Mouse (Mus musculus): Measurements from ENCODE around the gene Gm49353. TPM values are rescaled to one million over a fixed set of nuclear protein-coding genes. Genes with fewer than 3 reads are reported as not detected.

Gm49353 gene
- polyA plus RNA-seq (2016; fragmentation: Nextera tagmentation; extraction: Ambion mirVana) = 1.1 and 2.0 TPM in 2 replicates

- Histone ChIP-seq H3K4me3 (no peak within 1 kb of the TSS), H3K27ac (replicated peaks) (no peak within 1 kb of the TSS), H3K9me3 (replicated peaks) (peaks cover 12% of the 10 kb centered on the region), H3K27me3 (ENCODE audit: low read depth, poor library complexity, severe bottlenecking) (no peaks in the 10 kb centered on the region), H3K4me1 (no peaks in the 10 kb centered on the region), H3K36me3 (peaks cover 84% of the 10 kb centered on the region)
- DNase-seq (ENCODE audit: low spot score) = no peak
- 93% methylated on average over 7 of the region's 7 CpGs for WGBS
Measured at GRCm38 (mm10) chr10:29198642-29199041, at the start of gene Gm49353. Gene Gm49353, plus strand, starts transcription at chr10:29198954.

GRCm38 (mm10) chr10:29155304-29155703, 43.5 kb upstream of the Gm49353 start:
- no peak for DNase-seq (ENCODE audit: low spot score)
- no peaks in the 10 kb centered on the region for H3K27me3 ChIP-seq (ENCODE audit: low read depth, poor library complexity, severe bottlenecking)
- no peaks in the 10 kb centered on the region for H3K9me3 ChIP-seq (replicated peaks)
- no peaks in the 10 kb centered on the region for H3K4me1 ChIP-seq
- peaks cover 88% of the 10 kb centered on the region for H3K36me3 ChIP-seq
- H3K4me3 ChIP-seq = no peak overlapping the region
- H3K27ac ChIP-seq (replicated peaks) = no peak overlapping the region
- 87% methylated on average over 3 of the region's 3 CpGs for whole genome bisulfite sequencing

GRCm38 (mm10) chr10:29161664-29162063, 37.1 kb upstream of the Gm49353 start:
- Histone ChIP-seq H3K4me3 (no peak overlapping the region), H3K9me3 (replicated peaks) (no peaks in the 10 kb centered on the region), H3K27ac (replicated peaks) (no peak overlapping the region), H3K36me3 (peaks cover 86% of the 10 kb centered on the region), H3K4me1 (no peaks in the 10 kb centered on the region), H3K27me3 (ENCODE audit: low read depth, poor library complexity, severe bottlenecking) (no peaks in the 10 kb centered on the region)
- DNase-seq (ENCODE audit: low spot score) = no peak
- WGBS = 85% methylated on average over 2 of the region's 2 CpGs

- peaks cover 90% of the 10 kb centered on the region for H3K36me3 ChIP-seq
- no peaks in the 10 kb centered on the region for H3K4me1 ChIP-seq
- DNase-seq (ENCODE audit: low spot score) = no peak
- H3K9me3 ChIP-seq (replicated peaks) = peaks cover 11% of the 10 kb centered on the region
- no peaks in the 10 kb centered on the region for H3K27me3 ChIP-seq (ENCODE audit: low read depth, poor library complexity, severe bottlenecking)
- 86% methylated on average over 2 of the region's 2 CpGs for WGBS
- H3K27ac ChIP-seq (replicated peaks) = no peak overlapping the region
- H3K4me3 ChIP-seq = no peak overlapping the region
Measured at GRCm38 (mm10) chr10:29173778-29174177, 25.0 kb upstream of the Gm49353 start.

GRCm38 (mm10) chr10:29175656-29176055, 23.1 kb upstream of the Gm49353 start:
- 88% methylated on average over 3 of the region's 3 CpGs for WGBS
- no peaks in the 10 kb centered on the region for H3K27me3 ChIP-seq (ENCODE audit: low read depth, poor library complexity, severe bottlenecking)
- no peak overlapping the region for H3K27ac ChIP-seq (replicated peaks)
- H3K4me1 ChIP-seq = no peaks in the 10 kb centered on the region
- DNase-seq (ENCODE audit: low spot score) = no peak
- H3K4me3 ChIP-seq = no peak overlapping the region
- peaks cover 11% of the 10 kb centered on the region for H3K9me3 ChIP-seq (replicated peaks)
- H3K36me3 ChIP-seq = peaks cover 84% of the 10 kb centered on the region

GRCm38 (mm10) chr10:29176881-29177280, 21.9 kb upstream of the Gm49353 start:
- Histone ChIP-seq H3K36me3 (peaks cover 84% of the 10 kb centered on the region), H3K9me3 (replicated peaks) (no peaks in the 10 kb centered on the region), H3K4me3 (no peak overlapping the region), H3K27ac (replicated peaks) (no peak overlapping the region), H3K4me1 (no peaks in the 10 kb centered on the region), H3K27me3 (ENCODE audit: low read depth, poor library complexity, severe bottlenecking) (no peaks in the 10 kb centered on the region)
- WGBS = 85% methylated on average over 4 of the region's 4 CpGs
- DNase-seq (ENCODE audit: low spot score) = no peak

GRCm38 (mm10) chr10:29178003-29178402, 20.8 kb upstream of the Gm49353 start:
- no peak for DNase-seq (ENCODE audit: low spot score)
- WGBS = 40% methylated on average over 2 of the region's 2 CpGs
- H3K27ac ChIP-seq (replicated peaks) = no peak overlapping the region
- H3K27me3 ChIP-seq (ENCODE audit: low read depth, poor library complexity, severe bottlenecking) = no peaks in the 10 kb centered on the region
- peaks cover 84% of the 10 kb centered on the region for H3K36me3 ChIP-seq
- no peaks in the 10 kb centered on the region for H3K4me1 ChIP-seq
- H3K4me3 ChIP-seq = no peak overlapping the region
- H3K9me3 ChIP-seq (replicated peaks) = no peaks in the 10 kb centered on the region

- Histone ChIP-seq H3K4me1 (no peaks in the 10 kb centered on the region), H3K27ac (replicated peaks) (no peak overlapping the region), H3K4me3 (no peak overlapping the region), H3K9me3 (replicated peaks) (no peaks in the 10 kb centered on the region), H3K27me3 (ENCODE audit: low read depth, poor library complexity, severe bottlenecking) (no peaks in the 10 kb centered on the region), H3K36me3 (peaks cover 78% of the 10 kb centered on the region)
- no peak for DNase-seq (ENCODE audit: low spot score)
- 93% methylated on average over 3 of the region's 3 CpGs for WGBS
Measured at GRCm38 (mm10) chr10:29180210-29180609, 18.5 kb upstream of the Gm49353 start.

- DNase-seq (ENCODE audit: low spot score) = no peak
- H3K36me3 ChIP-seq = peaks cover 71% of the 10 kb centered on the region
- no peak overlapping the region for H3K27ac ChIP-seq (replicated peaks)
- H3K27me3 ChIP-seq (ENCODE audit: low read depth, poor library complexity, severe bottlenecking) = no peaks in the 10 kb centered on the region
- no peaks in the 10 kb centered on the region for H3K4me1 ChIP-seq
- no peak overlapping the region for H3K4me3 ChIP-seq
- WGBS = 66% methylated on average over 2 of the region's 2 CpGs
- no peaks in the 10 kb centered on the region for H3K9me3 ChIP-seq (replicated peaks)
Measured at GRCm38 (mm10) chr10:29181046-29181445, 17.7 kb upstream of the Gm49353 start.

GRCm38 (mm10) chr10:29193769-29194168, 5.0 kb upstream of the Gm49353 start:
- H3K4me3 ChIP-seq = no peak overlapping the region
- H3K4me1 ChIP-seq = no peaks in the 10 kb centered on the region
- H3K9me3 ChIP-seq (replicated peaks) = peaks cover 12% of the 10 kb centered on the region
- no peaks in the 10 kb centered on the region for H3K27me3 ChIP-seq (ENCODE audit: low read depth, poor library complexity, severe bottlenecking)
- no peak for DNase-seq (ENCODE audit: low spot score)
- peaks cover 70% of the 10 kb centered on the region for H3K36me3 ChIP-seq
- no peak overlapping the region for H3K27ac ChIP-seq (replicated peaks)

- WGBS = 96% methylated on average over 33 of the region's 33 CpGs
- peaks cover 84% of the 10 kb centered on the region for H3K36me3 ChIP-seq
Measured at GRCm38 (mm10) chr10:29196811-29197210, 1.9 kb upstream of the Gm49353 start.

GRCm38 (mm10) chr10:29199835-29200234, 1.1 kb downstream of the Gm49353 start:
- Histone ChIP-seq H3K27me3 (ENCODE audit: low read depth, poor library complexity, severe bottlenecking) (no peaks in the 10 kb centered on the region), H3K4me3 (no peak overlapping the region), H3K4me1 (no peaks in the 10 kb centered on the region), H3K9me3 (replicated peaks) (peaks cover 12% of the 10 kb centered on the region), H3K36me3 (peaks cover 76% of the 10 kb centered on the region), H3K27ac (replicated peaks) (no peak overlapping the region)
- no peak for DNase-seq (ENCODE audit: low spot score)
- WGBS = 73% methylated on average over 3 of the region's 3 CpGs

More at GRCm38 (mm10) chr10:29196811-29197210, 1.9 kb upstream of the Gm49353 start:
- no peak overlapping the region for H3K4me3 ChIP-seq
- H3K9me3 ChIP-seq (replicated peaks) = peaks cover 12% of the 10 kb centered on the region
- H3K27me3 ChIP-seq (ENCODE audit: low read depth, poor library complexity, severe bottlenecking) = no peaks in the 10 kb centered on the region
- no peaks in the 10 kb centered on the region for H3K4me1 ChIP-seq
- no peak for DNase-seq (ENCODE audit: low spot score)
- H3K27ac ChIP-seq (replicated peaks) = no peak overlapping the region

GRCm38 (mm10) chr10:29200609-29201008, 1.9 kb downstream of the Gm49353 start:
- Histone ChIP-seq H3K36me3 (peaks cover 69% of the 10 kb centered on the region), H3K27ac (replicated peaks) (no peak overlapping the region), H3K4me3 (no peak overlapping the region), H3K9me3 (replicated peaks) (peaks cover 12% of the 10 kb centered on the region), H3K4me1 (no peaks in the 10 kb centered on the region), H3K27me3 (ENCODE audit: low read depth, poor library complexity, severe bottlenecking) (no peaks in the 10 kb centered on the region)
- no peak for DNase-seq (ENCODE audit: low spot score)
- 88% methylated on average over 1 of the region's 1 CpGs for WGBS

- DNase-seq (ENCODE audit: low spot score) = no peak
- Histone ChIP-seq H3K9me3 (replicated peaks) (no peaks in the 10 kb centered on the region), H3K27me3 (ENCODE audit: low read depth, poor library complexity, severe bottlenecking) (no peaks in the 10 kb centered on the region), H3K4me1 (peaks cover 13% of the 10 kb centered on the region), H3K4me3 (no peak overlapping the region), H3K36me3 (peaks cover 10% of the 10 kb centered on the region; the same call in 1 of the 2 replicates), H3K27ac (replicated peaks) (no peak overlapping the region)
Measured at GRCm38 (mm10) chr10:29206730-29207129, 8.0 kb downstream of the Gm49353 start.

Data from midbrain, embryonic 10.5 days (tissue).